Mouse (Mus musculus): ENCODE measurements around the gene Wwox. TPM values are rescaled to one million over a fixed set of nuclear protein-coding genes. Genes with fewer than 3 reads are reported as not detected.

Wwox gene
- polyA plus RNA-seq, 1 experiment from 2014 or later: 11.0 TPM

DNA sequence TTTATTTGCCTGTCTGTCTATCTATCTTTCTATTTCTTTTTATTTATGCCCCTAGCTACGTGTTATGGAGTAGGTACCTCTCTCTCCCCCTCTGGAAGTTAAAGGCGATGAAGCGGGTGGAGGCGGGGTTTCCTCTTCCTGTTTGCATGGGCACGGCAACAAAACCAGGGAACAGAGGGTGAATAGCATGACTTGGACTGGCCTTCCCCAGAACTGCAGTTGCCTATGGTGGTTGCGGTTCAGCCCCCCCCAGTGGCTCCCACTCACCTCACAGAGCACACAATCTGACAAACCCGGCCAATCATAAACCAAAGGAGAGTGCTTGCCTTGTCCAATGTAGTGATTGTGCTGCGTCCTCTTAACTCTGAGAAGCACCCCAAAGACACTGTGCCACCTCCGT is 671.0 kb downstream of the Wwox start:
- H3K9ac ChIP-seq (ENCODE audit: low read length): no peak overlapping the region
- WGBS: 79% methylated on average over 9 of the region's 9 CpGs
- ATAC-seq (ENCODE audit: insufficient read depth, low FRiP score, low TSS enrichment): no peak
- no peak for DNase-seq (ENCODE audit: low spot score)
- H3K27me3 ChIP-seq (ENCODE audit: control insufficient read depth, insufficient read depth, low read length): no peaks in the 10 kb centered on the region
- H3K4me1 ChIP-seq (ENCODE audit: control insufficient read depth, insufficient read depth, low read length): peaks cover 3% of the 10 kb centered on the region; the same call in 1 of the 2 replicates
- no peak overlapping the region for H3K4me3 ChIP-seq (ENCODE audit: low read depth, low read length)
- no peak overlapping the region for H3K27ac ChIP-seq (ENCODE audit: low read depth, low read length)
- no peaks in the 10 kb centered on the region for H3K36me3 ChIP-seq (ENCODE audit: control insufficient read depth, insufficient read depth, low read length)
- H3K4me2 ChIP-seq (ENCODE audit: low read depth): no peak overlapping the region
- no peaks in the 10 kb centered on the region for H3K9me3 ChIP-seq (ENCODE audit: control insufficient read depth, low read length)

GRCm38 (mm10) chr8:115112062-115112461 is 672.6 kb downstream of the Wwox start:
- Histone ChIP-seq H3K4me1 (ENCODE audit: control insufficient read depth, insufficient read depth, low read length) (peaks cover 3% of the 10 kb centered on the region; the same call in 1 of the 2 replicates), H3K36me3 (ENCODE audit: control insufficient read depth, insufficient read depth, low read length) (no peaks in the 10 kb centered on the region), H3K4me2 (ENCODE audit: low read depth) (no peak overlapping the region), H3K27me3 (ENCODE audit: control insufficient read depth, insufficient read depth, low read length) (no peaks in the 10 kb centered on the region), H3K9ac (ENCODE audit: low read length) (no peak overlapping the region), H3K27ac (ENCODE audit: low read depth, low read length) (no peak overlapping the region), H3K4me3 (ENCODE audit: low read depth, low read length) (no peak overlapping the region), H3K9me3 (ENCODE audit: control insufficient read depth, low read length) (no peaks in the 10 kb centered on the region)
- no peak for DNase-seq (ENCODE audit: low spot score)
- ATAC-seq (ENCODE audit: insufficient read depth, low FRiP score, low TSS enrichment): no peak
- WGBS: 85% methylated on average over 2 of the region's 2 CpGs

GRCm38 (mm10) chr8:115114498-115114897 is 675.0 kb downstream of the Wwox start:
- Histone ChIP-seq H3K4me1 (ENCODE audit: control insufficient read depth, insufficient read depth, low read length) (0 out of 2 replicates have a peak, but pooled peaks cover 3% of the 10 kb centered on the region), H3K4me2 (ENCODE audit: low read depth) (no peak overlapping the region), H3K36me3 (ENCODE audit: control insufficient read depth, insufficient read depth, low read length) (no peaks in the 10 kb centered on the region), H3K9me3 (ENCODE audit: control insufficient read depth, low read length) (no peaks in the 10 kb centered on the region), H3K27me3 (ENCODE audit: control insufficient read depth, insufficient read depth, low read length) (no peaks in the 10 kb centered on the region), H3K4me3 (ENCODE audit: low read depth, low read length) (no peak overlapping the region), H3K27ac (ENCODE audit: low read depth, low read length) (no peak overlapping the region), H3K9ac (ENCODE audit: low read length) (no peak overlapping the region)
- WGBS: 29% methylated on average over 6 of the region's 6 CpGs
- DNase-seq (ENCODE audit: low spot score): no peak
- no peak for ATAC-seq (ENCODE audit: insufficient read depth, low FRiP score, low TSS enrichment)

DNA sequence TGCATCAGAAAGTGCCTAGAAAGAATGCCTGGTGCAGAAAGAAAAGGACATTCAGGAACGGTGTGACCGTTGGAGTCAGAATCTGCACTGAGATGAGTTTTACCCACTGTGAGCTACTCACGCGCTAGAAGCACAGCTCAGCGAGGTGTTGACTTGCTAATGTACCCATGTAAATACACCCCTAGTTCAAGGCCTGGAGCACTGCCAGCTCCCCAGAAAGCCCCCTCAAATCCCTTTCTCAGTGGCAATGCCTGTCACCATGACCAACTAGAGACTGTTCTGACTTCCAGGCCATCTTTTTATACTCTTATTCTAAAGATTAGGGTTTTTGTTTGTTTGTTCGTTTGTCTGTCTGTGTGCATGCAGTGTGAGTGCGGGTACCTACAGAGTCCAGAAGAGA is 686.6 kb downstream of the Wwox start:
- H3K9me3 ChIP-seq (ENCODE audit: control insufficient read depth, low read length): no peaks in the 10 kb centered on the region
- DNase-seq (ENCODE audit: low spot score): no peak
- H3K36me3 ChIP-seq (ENCODE audit: control insufficient read depth, insufficient read depth, low read length): no peaks in the 10 kb centered on the region
- H3K4me3 ChIP-seq (ENCODE audit: low read depth, low read length): no peak overlapping the region
- H3K27ac ChIP-seq (ENCODE audit: low read depth, low read length): no peak overlapping the region
- H3K9ac ChIP-seq (ENCODE audit: low read length): no peak overlapping the region
- H3K4me1 ChIP-seq (ENCODE audit: control insufficient read depth, insufficient read depth, low read length): no peaks in the 10 kb centered on the region
- H3K27me3 ChIP-seq (ENCODE audit: control insufficient read depth, insufficient read depth, low read length): no peaks in the 10 kb centered on the region
- 60% methylated on average over 7 of the region's 7 CpGs for WGBS
- no peak for ATAC-seq (ENCODE audit: insufficient read depth, low FRiP score, low TSS enrichment)
- no peak overlapping the region for H3K4me2 ChIP-seq (ENCODE audit: low read depth)

DNA sequence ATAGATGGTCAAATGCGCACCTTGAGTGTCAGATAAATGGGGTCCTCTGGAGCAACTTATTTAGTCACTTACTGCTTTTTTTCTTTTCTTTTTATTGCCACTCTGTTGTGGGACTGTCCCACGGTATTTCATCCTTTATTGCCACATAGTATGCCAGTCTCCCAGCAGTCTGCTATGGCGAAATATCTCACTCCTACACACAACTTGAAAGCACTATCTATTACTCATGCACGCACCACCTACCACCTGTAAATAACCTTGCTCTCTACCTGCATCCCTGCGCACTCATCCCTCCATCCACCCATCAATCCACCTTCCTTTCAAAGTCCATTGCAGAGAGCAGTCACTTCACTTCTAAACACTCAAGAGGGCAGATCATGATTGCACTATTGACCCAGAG is 687.2 kb downstream of the Wwox start:
- Histone ChIP-seq H3K27me3 (ENCODE audit: control insufficient read depth, insufficient read depth, low read length) (no peaks in the 10 kb centered on the region), H3K36me3 (ENCODE audit: control insufficient read depth, insufficient read depth, low read length) (no peaks in the 10 kb centered on the region), H3K4me1 (ENCODE audit: control insufficient read depth, insufficient read depth, low read length) (no peaks in the 10 kb centered on the region), H3K9me3 (ENCODE audit: control insufficient read depth, low read length) (no peaks in the 10 kb centered on the region), H3K4me2 (ENCODE audit: low read depth) (no peak overlapping the region), H3K9ac (ENCODE audit: low read length) (no peak overlapping the region), H3K4me3 (ENCODE audit: low read depth, low read length) (no peak overlapping the region), H3K27ac (ENCODE audit: low read depth, low read length) (no peak overlapping the region)
- DNase-seq (ENCODE audit: low spot score): no peak
- 91% methylated on average over 5 of the region's 5 CpGs for WGBS
- ATAC-seq (ENCODE audit: insufficient read depth, low FRiP score, low TSS enrichment): no peak

GRCm38 (mm10) chr8:115129307-115129706 is 689.9 kb downstream of the Wwox start:
- Histone ChIP-seq H3K9me3 (ENCODE audit: control insufficient read depth, low read length) (no peaks in the 10 kb centered on the region), H3K4me2 (ENCODE audit: low read depth) (no peak overlapping the region), H3K27me3 (ENCODE audit: control insufficient read depth, insufficient read depth, low read length) (no peaks in the 10 kb centered on the region), H3K4me1 (ENCODE audit: control insufficient read depth, insufficient read depth, low read length) (no peaks in the 10 kb centered on the region), H3K9ac (ENCODE audit: low read length) (no peak overlapping the region), H3K4me3 (ENCODE audit: low read depth, low read length) (no peak overlapping the region), H3K27ac (ENCODE audit: low read depth, low read length) (no peak overlapping the region), H3K36me3 (ENCODE audit: control insufficient read depth, insufficient read depth, low read length) (no peaks in the 10 kb centered on the region)
- 94% methylated on average over 4 of the region's 4 CpGs for WGBS
- DNase-seq (ENCODE audit: low spot score) (no peak), ATAC-seq (ENCODE audit: insufficient read depth, low FRiP score, low TSS enrichment) (no peak)

GRCm38 (mm10) chr8:115133119-115133518 is 693.7 kb downstream of the Wwox start:
- DNase-seq (ENCODE audit: low spot score): no peak

DNA sequence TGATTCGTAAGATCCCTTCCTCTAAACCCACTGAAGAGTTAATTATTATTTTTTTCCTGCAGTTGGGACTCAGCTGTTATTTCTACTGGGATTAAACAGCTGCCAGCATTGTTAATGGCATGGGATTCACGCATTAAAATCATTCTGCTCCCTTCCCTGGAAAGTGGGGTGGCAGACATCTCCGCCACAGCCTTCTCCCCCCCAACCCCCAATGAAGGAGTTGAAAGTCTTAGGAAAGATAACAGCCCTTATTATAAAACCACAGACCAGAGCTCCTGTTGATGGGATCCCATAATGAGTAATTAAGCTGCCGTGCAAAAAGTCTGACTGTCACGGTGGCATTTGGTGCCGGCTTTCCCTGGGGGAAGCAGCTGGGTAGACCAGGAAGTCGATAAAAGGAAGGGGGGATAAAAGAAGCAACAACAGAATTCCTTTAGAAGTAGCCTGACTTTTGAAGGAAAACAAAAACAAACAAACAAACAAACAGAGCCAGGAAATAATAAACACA is 694.3 kb downstream of the Wwox start:
- Histone ChIP-seq H3K9me3 (ENCODE audit: control insufficient read depth, low read length) (no peaks in the 10 kb centered on the region), H3K4me2 (ENCODE audit: low read depth) (no peak overlapping the region), H3K36me3 (ENCODE audit: control insufficient read depth, insufficient read depth, low read length) (no peaks in the 10 kb centered on the region), H3K27ac (ENCODE audit: low read depth, low read length) (no peak overlapping the region), H3K9ac (ENCODE audit: low read length) (no peak overlapping the region), H3K27me3 (ENCODE audit: control insufficient read depth, insufficient read depth, low read length) (no peaks in the 10 kb centered on the region), H3K4me3 (ENCODE audit: low read depth, low read length) (no peak overlapping the region), H3K4me1 (ENCODE audit: control insufficient read depth, insufficient read depth, low read length) (no peaks in the 10 kb centered on the region)
- 39% methylated on average over 7 of the region's 7 CpGs for WGBS
- DNase-seq (ENCODE audit: low spot score) (peak; percentile 19), ATAC-seq (ENCODE audit: insufficient read depth, low FRiP score, low TSS enrichment) (no peak)

More at GRCm38 (mm10) chr8:115133119-115133518, 693.7 kb downstream of the Wwox start:
- Histone ChIP-seq H3K27ac (ENCODE audit: low read depth, low read length) (no peak overlapping the region), H3K36me3 (ENCODE audit: control insufficient read depth, insufficient read depth, low read length) (no peaks in the 10 kb centered on the region), H3K27me3 (ENCODE audit: control insufficient read depth, insufficient read depth, low read length) (no peaks in the 10 kb centered on the region), H3K4me2 (ENCODE audit: low read depth) (no peak overlapping the region), H3K9me3 (ENCODE audit: control insufficient read depth, low read length) (no peaks in the 10 kb centered on the region), H3K9ac (ENCODE audit: low read length) (no peak overlapping the region), H3K4me1 (ENCODE audit: control insufficient read depth, insufficient read depth, low read length) (no peaks in the 10 kb centered on the region), H3K4me3 (ENCODE audit: low read depth, low read length) (no peak overlapping the region)
- ATAC-seq (ENCODE audit: insufficient read depth, low FRiP score, low TSS enrichment): no peak
- WGBS: 85% methylated on average over 17 of the region's 17 CpGs

- Histone ChIP-seq H3K36me3 (ENCODE audit: control insufficient read depth, insufficient read depth, low read length) (no peaks in the 10 kb centered on the region), H3K4me2 (ENCODE audit: low read depth) (no peak overlapping the region), H3K27me3 (ENCODE audit: control insufficient read depth, insufficient read depth, low read length) (no peaks in the 10 kb centered on the region), H3K4me3 (ENCODE audit: low read depth, low read length) (no peak overlapping the region), H3K9ac (ENCODE audit: low read length) (no peak overlapping the region), H3K4me1 (ENCODE audit: control insufficient read depth, insufficient read depth, low read length) (no peaks in the 10 kb centered on the region), H3K27ac (ENCODE audit: low read depth, low read length) (no peak overlapping the region), H3K9me3 (ENCODE audit: control insufficient read depth, low read length) (no peaks in the 10 kb centered on the region)
- 92% methylated on average over 10 of the region's 10 CpGs for WGBS
- DNase-seq (ENCODE audit: low spot score) (no peak), ATAC-seq (ENCODE audit: insufficient read depth, low FRiP score, low TSS enrichment) (no peak)
Observed at GRCm38 (mm10) chr8:115136888-115137287, 697.4 kb downstream of the Wwox start.
